Mouse (Mus musculus) heart, postnatal 0 days (tissue): ENCODE measurements around the gene Crat.

ENCODE experiments used
- CTCF ChIP-seq: IDR thresholded peaks from 2 replicates; pipeline ENCODE4 v1.5.1; 2016; ENCODE audit warnings: antibody characterized with exemption, control low read depth, low read depth
- EP300 ChIP-seq: IDR thresholded peaks from 2 replicates; pipeline ENCODE4 v1.6.1; 2016; ENCODE audit warnings: antibody characterized with exemption, low read depth

GRCm38 (mm10) chr2:30351149-30351548, 64.5 kb downstream of the Crat start:
- TF ChIP-seq CTCF: peak; percentile 42
- no peak for TF ChIP-seq EP300
